Mouse (Mus musculus) erythroblast, embryonic 14.5 days (primary cell): ENCODE measurements around the gene Cd33.

Experiments
- GATA1 ChIP-seq: IDR thresholded peaks from 2 replicates; pipeline ENCODE4 v1.6.1; 2012; ENCODE audit warnings: low read length, inconsistent platforms, mixed read lengths
- TAL1 ChIP-seq: IDR thresholded peaks from 3 replicates; pipeline ENCODE4 v1.6.1; 2012; ENCODE audit warnings: low read length, inconsistent platforms, mixed read lengths

DNA sequence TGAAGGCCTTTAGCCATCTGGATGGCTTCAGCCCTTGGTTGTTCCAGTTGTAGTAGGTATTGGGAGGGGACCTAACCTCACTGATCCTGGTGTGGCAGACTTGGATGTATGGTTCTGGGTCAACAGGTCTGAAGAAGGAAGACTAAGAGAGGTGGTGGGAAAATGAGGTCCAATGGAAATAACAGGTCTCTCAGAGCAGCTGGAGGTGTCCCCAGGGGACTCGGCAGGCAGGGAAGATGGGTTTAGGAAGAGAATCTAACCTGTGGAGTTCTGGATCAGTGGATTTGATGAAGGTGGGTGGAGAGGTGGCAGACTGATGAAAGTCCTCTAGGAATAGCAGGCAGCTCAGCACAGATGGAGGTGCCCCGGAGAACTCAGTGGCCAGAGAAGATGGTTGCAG is 21.5 kb downstream of the Cd33 start:
- TF ChIP-seq GATA1 (no peak), TAL1 (no peak)
